In genomic region chr7:142082179-142082578, GRCm38 (mm10) we compare ENCODE assay signal across 11 mouse cellular contexts. TPM values are rescaled to one million over a fixed set of nuclear protein-coding genes. Genes with fewer than 3 reads are reported as not detected.
DNase-seq lines count a peak whose midpoint lies in the region; ATAC-seq lines count a peak whose summit lies in the region.
"Had no signal": no experiment of that assay in that cellular context is flagged by ENCODE, and none has a peak within 500 bp of the region (broad histone marks: within the 10 kb centered on the region; RNA-seq: fewer than 3 reads in every experiment).

No protein-coding gene starts in this region.

- peak overlapping the region; percentile 49 for H3K4me2 ChIP-seq in lung, embryonic 15.5 days
- H3K4me2 ChIP-seq in stomach, embryonic 14.5 days (replicated peaks; ENCODE audit: low read depth, low read length), result peak overlapping the region; percentile 36

- no peak overlapping the region for H3K27ac ChIP-seq in lung, embryonic 15.5 days
- H3K27ac ChIP-seq in limb, embryonic 10.5 days, result 0 out of 2 replicates have a peak overlapping the region, but pooled peaks have one; percentile 32
- no peak overlapping the region for H3K27ac ChIP-seq in stomach, embryonic 14.5 days (ENCODE audit: low read length)

- peak overlapping the region; percentile 28 for H3K4me3 ChIP-seq in lung, embryonic 15.5 days
- H3K4me3 ChIP-seq in limb, embryonic 10.5 days, result peak overlapping the region; percentile 58
- H3K4me3 ChIP-seq in stomach, embryonic 14.5 days (ENCODE audit: low read depth, low read length), result peak overlapping the region; percentile 21; the same call in 1 of the 2 replicates

- no peaks in the 10 kb centered on the region for H3K36me3 ChIP-seq in lung, embryonic 15.5 days
- no peaks in the 10 kb centered on the region for H3K36me3 ChIP-seq in limb, embryonic 10.5 days
- H3K36me3 ChIP-seq in stomach, embryonic 14.5 days (ENCODE audit: control insufficient read depth, insufficient read depth, low read length), result no peaks in the 10 kb centered on the region

- peaks cover 23% of the 10 kb centered on the region for H3K4me1 ChIP-seq in lung, embryonic 15.5 days
- peaks cover 24% of the 10 kb centered on the region for H3K4me1 ChIP-seq in limb, embryonic 10.5 days
- H3K4me1 ChIP-seq in stomach, embryonic 14.5 days (ENCODE audit: control insufficient read depth, insufficient read depth, low read length), result peaks cover 12% of the 10 kb centered on the region; the same call in 1 of the 2 replicates

- H3K27me3 ChIP-seq in lung, embryonic 15.5 days, result peaks cover 40% of the 10 kb centered on the region
- H3K27me3 ChIP-seq in limb, embryonic 10.5 days (ENCODE audit: low read depth, poor library complexity, severe bottlenecking), result peaks cover 87% of the 10 kb centered on the region
- peaks cover 22% of the 10 kb centered on the region for H3K27me3 ChIP-seq in stomach, embryonic 14.5 days (ENCODE audit: control insufficient read depth, insufficient read depth, low read length)

- WGBS in lung, embryonic 15.5 days, result 11% methylated on average over 38 of the region's 38 CpGs
- WGBS in limb, embryonic 10.5 days, result 2% methylated on average over 38 of the region's 38 CpGs
- WGBS in stomach, embryonic 14.5 days, result 8% methylated on average over 38 of the region's 38 CpGs

- H3K9me3 ChIP-seq in lung, embryonic 15.5 days, result no peaks in the 10 kb centered on the region
- no peaks in the 10 kb centered on the region for H3K9me3 ChIP-seq in limb, embryonic 10.5 days (replicated peaks)
- H3K9me3 ChIP-seq in stomach, embryonic 14.5 days (ENCODE audit: control insufficient read depth, low read depth, low read length), result no peaks in the 10 kb centered on the region

- H3K9ac ChIP-seq in lung, embryonic 15.5 days, result no peak overlapping the region
- no peak overlapping the region; the same call in 1 of the 2 replicates for H3K9ac ChIP-seq in stomach, embryonic 14.5 days (replicated peaks; ENCODE audit: low read depth, low read length)

- peak; percentile 28 to 30 for DNase-seq in cerebellum, postnatal 25 days
- DNase-seq in cerebellum, postnatal 4 days (ENCODE audit: low spot score in 2 of 2), result no peak
- DNase-seq in lung, postnatal 14 days, result no peak
- peak; percentile 60 for DNase-seq in limb, embryonic 10.5 days (ENCODE audit: low spot score)
- DNase-seq in layer of hippocampus, adult 8-10 months (ENCODE audit: low spot score in 2 of 2), result no peak
- no peak for DNase-seq in B cell, adult 2 months
- DNase-seq: cerebellum, adult 8-10 months; kidney, adult 11 months had no signal

- ATAC-seq in lung, embryonic 15.5 days (ENCODE audit: borderline replicate concordance, extremely low read depth, low FRiP score, low TSS enrichment), result no peak
- no peak for ATAC-seq in stomach, embryonic 14.5 days (ENCODE audit: insufficient number of reproducible peaks, insufficient read depth, low FRiP score, low read depth)

RNA-seq across cellular contexts. Expression of gene Dusp8, which starts 13.5 kb away (rescaled TPM):
- 2.5 and 2.7 TPM in 2 replicates for polyA plus RNA-seq in lung, embryonic 15.5 days (2015; fragmentation: Nextera tagmentation; extraction: Ambion mirVana)
- 0.26 and 0.34 TPM in 2 replicates for polyA plus RNA-seq in limb, embryonic 10.5 days (2016; fragmentation: Nextera tagmentation; extraction: Ambion mirVana)
- polyA plus RNA-seq in stomach, embryonic 14.5 days (2014; fragmentation: Nextera tagmentation; extraction: Ambion mirVana), result 5.2 and 6.4 TPM in 2 replicates
- total RNA-seq in layer of hippocampus, adult 8-10 months (2022), result 100 to 1,000 TPM; 103 to 110 (median 106) TPM

RNA-seq across cellular contexts. Expression of gene Mob2, which starts 21.3 kb away (rescaled TPM):
- 74.7 and 80.1 TPM in 2 replicates for polyA plus RNA-seq in lung, embryonic 15.5 days (2015; fragmentation: Nextera tagmentation; extraction: Ambion mirVana)
- polyA plus RNA-seq in limb, embryonic 10.5 days (2016; fragmentation: Nextera tagmentation; extraction: Ambion mirVana), result 67.8 and 74.4 TPM in 2 replicates
- polyA plus RNA-seq in stomach, embryonic 14.5 days (2014; fragmentation: Nextera tagmentation; extraction: Ambion mirVana), result 66.8 and 68.2 TPM in 2 replicates
- total RNA-seq in layer of hippocampus, adult 8-10 months (2022), result 10 to 100 TPM; 28.9 to 34.4 (median 30.9) TPM

RNA-seq across cellular contexts. Expression of gene Gm45618, which starts 38.4 kb away (rescaled TPM):
- not detected in 2 replicates for polyA plus RNA-seq in lung, embryonic 15.5 days (2015; fragmentation: Nextera tagmentation; extraction: Ambion mirVana)
- not detected in 2 replicates for polyA plus RNA-seq in limb, embryonic 10.5 days (2016; fragmentation: Nextera tagmentation; extraction: Ambion mirVana)
- not detected in 2 replicates for polyA plus RNA-seq in stomach, embryonic 14.5 days (2014; fragmentation: Nextera tagmentation; extraction: Ambion mirVana)
- total RNA-seq in layer of hippocampus, adult 8-10 months (2022), result not detected
- total RNA-seq: left cerebral cortex, postnatal 25 days had no signal

RNA-seq across cellular contexts. Expression of gene Gm39115, which starts 53.7 kb away (rescaled TPM):
- not detected in 2 replicates for polyA plus RNA-seq in lung, embryonic 15.5 days (2015; fragmentation: Nextera tagmentation; extraction: Ambion mirVana)
- not detected in 2 replicates for polyA plus RNA-seq in limb, embryonic 10.5 days (2016; fragmentation: Nextera tagmentation; extraction: Ambion mirVana)
- polyA plus RNA-seq in stomach, embryonic 14.5 days (2014; fragmentation: Nextera tagmentation; extraction: Ambion mirVana), result not detected in 2 replicates
- total RNA-seq in layer of hippocampus, adult 8-10 months (2022), result not detected
- total RNA-seq: left cerebral cortex, postnatal 25 days had no signal

Comparison
In these comparisons a context has a peak if more than half of its experiments do, and no peak if none do; other contexts are left out.
1. DNase-seq: peak in cerebellum, postnatal 25 days (2 of 2) and limb, embryonic 10.5 days (single experiment); none in cerebellum, postnatal 4 days (0 of 2), lung, postnatal 14 days (single experiment), layer of hippocampus, adult 8-10 months (0 of 2) and B cell, adult 2 months (0 of 2).
2. Peak in every context shown above with its lines, with median percentiles within 50 percentile points of each other: H3K4me3 ChIP-seq.